In the genomic region with DNA sequence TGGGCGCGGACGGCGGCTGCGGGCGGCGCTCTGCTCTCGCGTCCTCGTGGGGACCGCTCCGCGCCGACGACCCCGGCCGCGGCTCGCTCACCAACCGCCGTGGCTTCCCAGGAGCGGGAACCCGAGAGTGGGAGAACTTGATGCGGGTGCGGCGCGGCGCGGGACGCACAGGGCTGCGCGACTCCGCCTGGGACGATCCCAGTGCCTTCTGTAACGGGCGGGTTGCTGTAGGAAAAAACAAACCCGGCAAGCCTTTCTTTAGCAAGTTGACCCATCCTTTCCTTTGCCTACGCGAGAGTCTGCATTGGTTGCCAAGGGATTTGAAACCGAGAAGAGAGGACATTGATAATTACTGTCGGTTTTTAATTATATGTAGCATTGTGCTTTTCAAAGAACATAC, we compare ENCODE assay signal across 7 mouse cellular contexts. TPM values are rescaled to one million over a fixed set of nuclear protein-coding genes. Genes with fewer than 3 reads are reported as not detected.
A peak's percentile ranks its signal among the peaks of the same experiment; 100 is the strongest.
DNase-seq lines count a peak whose midpoint lies in the region; ATAC-seq and TF ChIP-seq lines count a peak whose summit lies in the region.

No protein-coding gene starts in this region.

- peak overlapping the region; percentile 79 for H3K4me3 ChIP-seq in lung, embryonic 14.5 days (ENCODE audit: low read depth, low read length)
- H3K4me3 ChIP-seq in embryonic facial prominence, embryonic 10.5 days, result peak overlapping the region; percentile 90
- H3K4me3 ChIP-seq in hindbrain, embryonic 12.5 days, result peak overlapping the region; percentile 83
- peak overlapping the region; percentile 73 for H3K4me3 ChIP-seq in midbrain, embryonic 15.5 days

- H3K27ac ChIP-seq in lung, embryonic 14.5 days (ENCODE audit: low read depth), result peak overlapping the region; percentile 90
- peak overlapping the region; percentile 95 for H3K27ac ChIP-seq in embryonic facial prominence, embryonic 10.5 days (replicated peaks)
- H3K27ac ChIP-seq in hindbrain, embryonic 12.5 days, result peak overlapping the region; percentile 93
- H3K27ac ChIP-seq in midbrain, embryonic 15.5 days, result peak overlapping the region; percentile 92

- no peak for DNase-seq in lung, embryonic 14.5 days
- DNase-seq in lung, postnatal 14 days, result no peak
- no peak for DNase-seq in embryonic facial prominence, embryonic 10.5 days (ENCODE audit: low spot score)
- no peak for DNase-seq in left cerebral cortex, adult 18-20 months (ENCODE audit: low spot score in 2 of 2)
- DNase-seq in cerebellum, postnatal 14 days, result no peak

- H3K27me3 ChIP-seq in lung, embryonic 14.5 days (ENCODE audit: insufficient read depth, low read length), result no peaks in the 10 kb centered on the region
- H3K27me3 ChIP-seq in embryonic facial prominence, embryonic 10.5 days (replicated peaks; ENCODE audit: low read depth, poor library complexity, severe bottlenecking), result no peaks in the 10 kb centered on the region
- no peaks in the 10 kb centered on the region for H3K27me3 ChIP-seq in hindbrain, embryonic 12.5 days
- no peaks in the 10 kb centered on the region for H3K27me3 ChIP-seq in midbrain, embryonic 15.5 days (replicated peaks)

- peaks cover 26% of the 10 kb centered on the region for H3K36me3 ChIP-seq in lung, embryonic 14.5 days (ENCODE audit: insufficient read depth)
- H3K36me3 ChIP-seq in embryonic facial prominence, embryonic 10.5 days (replicated peaks), result peaks cover 37% of the 10 kb centered on the region
- peaks cover 32% of the 10 kb centered on the region for H3K36me3 ChIP-seq in hindbrain, embryonic 12.5 days
- peaks cover 7% of the 10 kb centered on the region; the same call in 1 of the 2 replicates for H3K36me3 ChIP-seq in midbrain, embryonic 15.5 days (replicated peaks)

- peak; percentile 72 for ATAC-seq in lung, embryonic 14.5 days (ENCODE audit: insufficient read depth)
- ATAC-seq in hindbrain, embryonic 12.5 days (ENCODE audit: low FRiP score), result peak; percentile 82
- ATAC-seq in midbrain, embryonic 15.5 days (replicated peaks), result peak; percentile 81

- peaks cover 4% of the 10 kb centered on the region for H3K4me1 ChIP-seq in lung, embryonic 14.5 days (ENCODE audit: insufficient read depth)
- H3K4me1 ChIP-seq in embryonic facial prominence, embryonic 10.5 days, result peaks cover 18% of the 10 kb centered on the region
- peaks cover 9% of the 10 kb centered on the region for H3K4me1 ChIP-seq in hindbrain, embryonic 12.5 days
- peaks cover 20% of the 10 kb centered on the region for H3K4me1 ChIP-seq in midbrain, embryonic 15.5 days

- H3K9me3 ChIP-seq in lung, embryonic 14.5 days (ENCODE audit: low read depth, low read length), result no peaks in the 10 kb centered on the region
- no peaks in the 10 kb centered on the region for H3K9me3 ChIP-seq in embryonic facial prominence, embryonic 10.5 days
- H3K9me3 ChIP-seq in hindbrain, embryonic 12.5 days (replicated peaks), result no peaks in the 10 kb centered on the region
- H3K9me3 ChIP-seq in midbrain, embryonic 15.5 days, result no peaks in the 10 kb centered on the region

- H3K4me2 ChIP-seq in lung, embryonic 14.5 days, result peak overlapping the region; percentile 69
- peak overlapping the region; percentile 62 for H3K4me2 ChIP-seq in hindbrain, embryonic 12.5 days (replicated peaks)
- H3K4me2 ChIP-seq in midbrain, embryonic 15.5 days, result peak overlapping the region; percentile 55

- under 1% methylated on average over 41 of the region's 41 CpGs for WGBS in lung, embryonic 14.5 days
- WGBS in embryonic facial prominence, embryonic 10.5 days, result under 1% methylated on average over 41 of the region's 41 CpGs
- under 1% methylated on average over 28 of the region's 41 CpGs for WGBS in hindbrain, embryonic 12.5 days
- under 1% methylated on average over 37 of the region's 41 CpGs for WGBS in midbrain, embryonic 15.5 days

- H3K9ac ChIP-seq in lung, embryonic 14.5 days, result peak overlapping the region; percentile 89
- peak overlapping the region; percentile 91 for H3K9ac ChIP-seq in hindbrain, embryonic 12.5 days
- peak overlapping the region; percentile 82 for H3K9ac ChIP-seq in midbrain, embryonic 15.5 days

- TF ChIP-seq CTCF in lung, embryonic 14.5 days (IDR thresholded peaks at IDR 0.05; ENCODE audit: low read depth), result no peak

RNA-seq across cellular contexts. Expression of gene Rab23, which starts 0.5 kb away (rescaled TPM):
- 22.1 and 23.8 TPM in 2 replicates for polyA plus RNA-seq in lung, embryonic 14.5 days (2014; fragmentation: Nextera tagmentation; extraction: Ambion mirVana)
- polyA plus RNA-seq in embryonic facial prominence, embryonic 10.5 days (2016; fragmentation: Nextera tagmentation; extraction: Ambion mirVana), result 32.3 and 35.2 TPM in 2 replicates
- polyA plus RNA-seq in hindbrain, embryonic 12.5 days (2016; fragmentation: Nextera tagmentation; extraction: Ambion mirVana), result 31.0 and 31.2 TPM in 2 replicates
- polyA plus RNA-seq in midbrain, embryonic 15.5 days (2015; fragmentation: Nextera tagmentation; extraction: Ambion mirVana), result 31.3 and 34.8 TPM in 2 replicates
- total RNA-seq in left cerebral cortex, adult 18-20 months (2021), result 10 to 100 TPM; 26.8 to 31.2 TPM

RNA-seq across cellular contexts. Expression of gene Bag2, which starts 37.4 kb away (rescaled TPM):
- 39.4 and 43.8 TPM in 2 replicates for polyA plus RNA-seq in lung, embryonic 14.5 days (2014; fragmentation: Nextera tagmentation; extraction: Ambion mirVana)
- polyA plus RNA-seq in embryonic facial prominence, embryonic 10.5 days (2016; fragmentation: Nextera tagmentation; extraction: Ambion mirVana), result 59.0 and 65.7 TPM in 2 replicates
- 19.7 and 24.9 TPM in 2 replicates for polyA plus RNA-seq in hindbrain, embryonic 12.5 days (2016; fragmentation: Nextera tagmentation; extraction: Ambion mirVana)
- 22.2 and 23.6 TPM in 2 replicates for polyA plus RNA-seq in midbrain, embryonic 15.5 days (2015; fragmentation: Nextera tagmentation; extraction: Ambion mirVana)
- total RNA-seq in left cerebral cortex, adult 18-20 months (2021), result 10 to 100 TPM; 13.3 to 14.0 TPM

RNA-seq across cellular contexts. Expression of gene Prim2, which starts 50.6 kb away (rescaled TPM):
- polyA plus RNA-seq in lung, embryonic 14.5 days (2014; fragmentation: Nextera tagmentation; extraction: Ambion mirVana), result 42.2 and 46.8 TPM in 2 replicates
- 54.6 and 55.5 TPM in 2 replicates for polyA plus RNA-seq in embryonic facial prominence, embryonic 10.5 days (2016; fragmentation: Nextera tagmentation; extraction: Ambion mirVana)
- 30.0 and 31.1 TPM in 2 replicates for polyA plus RNA-seq in hindbrain, embryonic 12.5 days (2016; fragmentation: Nextera tagmentation; extraction: Ambion mirVana)
- polyA plus RNA-seq in midbrain, embryonic 15.5 days (2015; fragmentation: Nextera tagmentation; extraction: Ambion mirVana), result 21.0 and 21.7 TPM in 2 replicates
- 1 to 10 TPM; 6.7 to 6.9 TPM for total RNA-seq in left cerebral cortex, adult 18-20 months (2021)
